Mouse (Mus musculus) lung, postnatal 10 days (tissue): ENCODE measurements around the gene Arl5a.

Experiments used
- DNase-seq: peaks from one replicate; pipeline ENCODE4 v3.0.0; 2021

The Arl5a gene

GRCm38 (mm10) chr2:52422871-52423610 is 1.7 kb downstream of the Arl5a start:
- DNase-seq = no peak

DNA sequence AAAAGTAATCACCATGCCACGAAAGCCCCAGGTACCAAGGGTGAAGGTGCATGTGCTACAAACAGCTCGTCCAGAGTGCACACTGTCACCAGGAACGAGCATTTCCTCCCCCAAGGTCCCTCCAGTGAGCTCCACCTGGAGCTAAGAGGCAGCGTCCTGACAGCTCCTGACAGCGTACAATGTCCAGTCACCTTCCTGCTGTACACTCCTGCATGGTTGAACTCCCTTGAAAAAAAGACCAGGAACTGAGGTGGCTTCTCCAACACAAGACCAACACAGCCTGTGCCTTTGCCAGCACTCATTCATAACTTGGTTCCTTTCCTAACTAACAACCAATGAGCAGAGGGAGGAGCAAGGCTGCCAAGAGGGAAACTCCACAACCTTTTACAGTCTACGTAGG is 3.5 kb downstream of the Arl5a start:
- DNase-seq = no peak

DNA sequence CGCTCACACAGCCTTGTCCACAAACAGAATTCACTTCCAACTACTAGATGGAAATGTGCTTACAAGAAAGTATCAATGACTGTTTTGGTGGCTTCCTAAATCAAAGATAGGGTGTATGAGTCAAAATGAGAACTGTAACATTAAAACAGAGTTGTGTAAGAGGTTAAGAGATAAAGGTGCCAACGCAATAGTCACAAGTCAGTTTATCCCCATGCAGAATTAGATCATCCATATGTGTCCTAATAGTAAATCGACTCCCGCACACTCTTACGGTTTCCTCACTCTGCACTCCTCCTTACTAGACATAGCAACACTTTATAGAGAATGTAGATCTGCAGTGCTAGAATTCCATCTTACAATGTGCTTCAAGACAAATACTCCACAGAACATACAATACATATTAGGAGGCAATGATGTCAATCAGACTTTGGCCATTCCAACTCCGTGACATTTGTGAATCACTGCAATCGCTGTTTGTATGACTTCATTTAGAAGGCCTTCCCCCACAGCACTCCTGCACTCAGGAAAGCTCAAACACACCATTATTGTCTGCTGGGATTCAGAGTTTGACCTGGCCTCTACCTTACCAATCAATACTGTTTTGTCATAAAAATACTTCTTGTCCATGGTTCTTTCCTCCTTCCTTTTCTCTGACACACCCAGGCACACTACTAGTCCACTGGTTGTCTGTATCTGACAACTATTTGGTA is 4.5 kb downstream of the Arl5a start:
- no peak for DNase-seq

GRCm38 (mm10) chr2:52419295-52419694 is 5.4 kb downstream of the Arl5a start:
- no peak for DNase-seq

DNA sequence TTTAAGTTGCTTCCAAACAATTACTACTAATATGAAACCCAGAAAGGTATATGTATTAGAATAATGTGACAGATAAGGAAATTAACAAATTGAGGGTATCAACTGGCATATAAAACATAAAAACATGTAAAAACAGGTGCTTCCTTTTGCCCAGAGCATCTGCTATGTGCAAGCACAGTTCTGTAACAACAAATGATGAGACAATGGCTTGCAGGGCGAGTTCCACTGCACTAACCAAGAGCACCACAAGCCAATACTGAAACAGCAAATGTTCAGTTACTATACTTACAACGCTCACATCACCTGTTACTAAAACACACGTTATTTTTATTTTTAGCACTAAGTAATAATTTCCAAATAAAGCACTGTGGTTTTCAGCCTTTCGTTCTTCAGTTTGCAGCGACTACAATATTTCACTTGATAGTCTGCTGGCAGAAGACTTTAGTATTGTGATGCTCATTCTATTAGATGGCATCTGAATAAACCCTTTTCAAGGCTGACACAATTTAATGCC is 12.1 kb downstream of the Arl5a start:
- no peak for DNase-seq

- peak; percentile 12 for DNase-seq
Measured at GRCm38 (mm10) chr2:52406480-52406879, 18.2 kb downstream of the Arl5a start.

DNA sequence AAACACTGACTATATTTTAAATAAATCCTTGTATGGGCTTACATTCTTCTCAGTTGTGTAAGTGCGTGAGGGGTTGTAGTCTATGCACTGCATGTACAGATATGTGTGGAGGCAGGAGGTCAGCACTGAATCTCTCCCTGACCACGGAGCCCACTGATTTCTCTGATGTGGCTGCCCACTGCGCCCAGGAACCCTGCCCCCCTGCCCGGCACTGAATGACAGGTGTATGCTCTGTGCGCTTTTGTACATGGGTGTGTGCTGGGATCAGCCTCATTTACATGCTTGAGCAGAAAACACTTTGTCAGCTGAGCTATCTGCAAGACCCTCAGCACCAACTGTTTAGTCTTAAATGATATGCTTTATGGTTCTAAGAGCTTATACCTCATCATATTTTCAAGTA is 19.5 kb downstream of the Arl5a start:
- DNase-seq = no peak

GRCm38 (mm10) chr2:52394529-52394928 is 30.2 kb downstream of the Arl5a start:
- no peak for DNase-seq

GRCm38 (mm10) chr2:52390415-52390975 is 34.2 kb downstream of the Arl5a start:
- DNase-seq = no peak

- no peak for DNase-seq
Measured at GRCm38 (mm10) chr2:52389975-52390374, 34.7 kb downstream of the Arl5a start.

- DNase-seq = no peak
Measured at GRCm38 (mm10) chr2:52386451-52386850, 38.2 kb downstream of the Arl5a start.

DNA sequence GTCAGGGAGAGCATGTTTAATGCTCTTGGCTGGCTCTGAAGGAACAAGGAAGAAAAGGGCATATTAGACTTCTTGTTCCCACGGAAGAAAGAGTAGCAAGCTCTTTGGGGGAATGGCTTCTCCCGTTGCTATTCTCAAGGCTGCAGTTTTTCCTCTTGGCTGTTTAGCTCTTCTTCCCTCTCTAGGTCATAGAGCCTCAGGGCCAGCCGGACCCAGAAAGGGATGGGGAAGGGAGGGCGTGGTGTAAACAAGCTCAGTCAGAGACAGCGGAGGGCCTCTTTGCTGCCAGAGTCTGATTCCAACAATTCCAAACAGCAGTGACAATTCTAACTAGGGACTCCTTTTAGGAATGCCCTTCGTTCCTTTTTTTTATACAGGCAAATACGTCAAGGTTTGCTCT is 38.7 kb downstream of the Arl5a start:
- peak; percentile 71 for DNase-seq

- DNase-seq = peak; percentile 63
Measured at GRCm38 (mm10) chr2:52378848-52379261, 45.8 kb downstream of the Arl5a start.

DNA sequence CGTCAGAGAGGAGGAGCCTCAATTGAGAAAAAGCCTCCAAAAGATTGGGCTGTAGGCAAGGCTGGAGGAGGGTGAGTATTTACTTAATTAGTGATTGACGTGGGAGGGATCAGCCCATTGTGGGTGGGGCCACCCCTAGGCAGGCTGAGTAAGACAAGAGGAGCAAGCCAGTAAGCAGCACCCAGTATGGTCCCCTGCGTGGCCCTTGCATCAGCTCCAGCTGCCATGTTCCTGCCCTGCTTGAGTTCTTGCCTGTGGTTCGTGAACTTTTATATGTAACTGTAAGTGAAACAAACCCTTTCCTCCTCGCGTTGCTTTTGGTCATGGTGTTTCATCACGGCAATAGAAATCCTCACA is 46.3 kb downstream of the Arl5a start, which contains the start of gene Neb:
TSS of gene Neb (minus strand) at position 27 of the 357 bp plus-strand sequence.
- DNase-seq = peak; percentile 38

GRCm38 (mm10) chr2:52377706-52378447 is 46.8 kb downstream of the Arl5a start:
- DNase-seq = no peak

DNA sequence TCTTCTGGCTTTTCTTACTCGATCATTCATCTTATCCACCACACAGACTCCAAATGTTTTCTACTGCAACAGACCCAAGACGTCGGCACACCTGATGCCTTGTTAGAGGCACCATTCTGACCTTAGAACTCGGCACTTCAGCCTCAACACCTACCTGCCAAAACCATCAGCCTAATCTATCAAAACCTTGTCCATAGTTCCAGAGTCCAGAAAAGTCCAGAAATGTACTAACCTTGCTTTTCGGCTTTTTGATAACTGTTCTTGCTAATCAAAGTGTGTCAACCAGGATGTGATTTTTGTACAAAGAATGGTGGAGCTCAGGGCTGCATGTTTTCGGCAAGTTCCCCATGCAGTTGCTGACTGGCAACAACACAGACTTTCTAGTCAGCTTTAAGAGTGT is 50.0 kb downstream of the Arl5a start:
- no peak for DNase-seq

DNA sequence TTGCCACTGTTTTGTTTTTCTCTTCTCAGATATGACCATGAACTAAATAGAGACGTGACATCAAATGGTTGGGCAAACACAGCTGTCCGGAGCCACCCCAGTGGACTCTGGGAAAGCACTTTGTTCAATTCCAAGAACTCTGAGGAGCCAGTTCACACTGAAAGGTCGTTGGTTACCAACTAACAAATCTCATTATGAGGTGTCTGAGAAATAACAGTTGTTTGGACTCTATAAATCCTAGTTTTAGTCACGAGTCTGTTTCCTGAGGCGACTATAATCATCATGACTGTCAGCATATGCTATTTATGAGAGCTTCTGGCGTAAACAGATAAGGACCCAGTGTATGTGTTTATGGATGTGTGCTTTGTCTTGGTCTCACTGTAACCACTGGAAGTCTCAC is 52.2 kb downstream of the Arl5a start:
- DNase-seq = peak; percentile 77

DNA sequence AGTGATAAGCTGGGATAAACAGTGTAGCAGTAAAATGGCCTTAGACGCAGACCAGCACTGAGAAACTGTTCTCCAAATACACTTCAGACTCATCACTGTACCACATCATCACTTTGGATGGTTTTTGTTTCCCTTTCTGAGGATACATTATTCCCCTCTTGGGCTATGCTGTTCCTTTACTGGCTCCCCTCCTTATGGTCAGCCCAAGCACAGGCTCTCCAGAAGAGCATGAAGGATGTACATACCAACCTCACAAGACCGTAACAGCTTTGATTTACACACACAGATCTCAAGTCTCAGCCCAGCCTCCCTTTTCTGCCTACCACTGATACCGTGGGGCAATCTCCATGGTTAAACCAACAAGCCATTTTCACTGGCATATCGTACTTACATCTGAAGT is 52.6 kb downstream of the Arl5a start:
- DNase-seq = no peak

- DNase-seq = peak; percentile 79
Measured at GRCm38 (mm10) chr2:52371066-52371465, 53.6 kb downstream of the Arl5a start.

GRCm38 (mm10) chr2:52369622-52370021 is 55.1 kb downstream of the Arl5a start:
- DNase-seq = no peak

- no peak for DNase-seq
Measured at GRCm38 (mm10) chr2:52367665-52368064, 57.0 kb downstream of the Arl5a start.

- no peak for DNase-seq
Measured at GRCm38 (mm10) chr2:52367248-52367647, 57.5 kb downstream of the Arl5a start.

DNA sequence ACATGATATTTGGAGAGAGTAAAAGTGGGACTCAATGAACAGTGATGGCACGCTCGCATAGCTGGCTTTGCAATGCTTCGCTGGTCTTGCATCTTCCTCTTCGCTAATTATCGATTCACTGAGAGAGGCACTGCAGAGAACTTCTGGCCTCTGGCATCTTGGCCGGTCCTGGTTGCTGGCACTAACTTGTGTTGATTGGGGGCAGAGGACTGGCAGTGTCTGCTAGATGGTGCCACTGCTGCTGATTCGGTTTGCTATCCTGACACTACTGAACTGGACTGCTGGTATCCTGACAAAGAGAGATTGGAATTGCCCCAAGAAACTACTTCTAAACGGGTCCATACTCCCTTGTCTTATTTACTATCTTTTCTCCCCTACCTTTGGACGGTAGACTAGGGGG is 63.6 kb downstream of the Arl5a start:
- DNase-seq = no peak
